Mouse (Mus musculus): ENCODE data around the gene Fam102a. TPM values are rescaled to one million over a fixed set of nuclear protein-coding genes. Genes with fewer than 3 reads are reported as not detected.
A peak's percentile ranks its signal among the peaks of the same experiment; 100 is the strongest.
"Not testable (repeated sequence)": the region's sequence is repeated elsewhere in the genome, so short reads cannot be mapped to it uniquely, and the experiment has no call there.

Fam102a gene
- 12.3 and 12.6 TPM in 2 replicates for polyA plus RNA-seq (2015; fragmentation: Nextera tagmentation; extraction: Ambion mirVana)

DNA sequence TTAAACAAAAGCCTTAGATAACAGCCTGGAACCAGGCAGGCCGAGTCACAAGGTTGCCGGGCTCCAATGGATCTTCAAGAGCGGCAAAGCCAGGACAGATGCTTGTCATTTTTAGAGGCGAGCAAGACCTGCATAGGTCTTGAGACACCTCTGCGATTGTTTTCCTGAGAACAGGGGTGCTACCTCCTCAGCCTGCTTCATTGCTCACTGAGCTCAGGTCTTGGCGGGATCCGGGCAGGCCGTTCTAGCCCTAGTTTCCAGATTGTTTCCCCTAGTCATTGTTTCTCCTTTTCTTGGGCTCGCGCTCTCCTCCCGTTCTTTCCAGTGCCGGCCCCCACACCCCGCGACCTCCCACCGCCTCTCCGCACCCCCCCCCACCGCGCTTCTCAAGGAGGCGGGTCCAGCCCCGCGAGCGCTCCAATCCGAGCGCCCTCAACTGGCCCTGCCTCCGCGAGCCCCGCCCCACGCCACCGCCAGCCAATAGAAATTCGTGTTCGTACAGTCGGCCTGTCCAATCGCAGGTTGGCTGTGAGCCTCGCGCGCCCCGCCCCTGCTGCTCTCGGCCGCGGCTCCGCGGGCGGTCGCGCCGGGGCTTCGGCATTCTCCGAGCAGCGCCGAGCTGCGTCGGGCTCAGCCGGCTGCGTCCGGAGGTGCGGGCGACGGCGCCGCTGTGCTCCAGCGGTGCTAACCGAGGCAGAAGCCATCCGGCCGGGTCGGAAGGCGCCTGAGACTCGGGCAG lies at the start of gene Fam102a:
Gene Fam102a (plus strand): TSS at position 600 of the 739 bp plus-strand sequence.
- Histone ChIP-seq H3K27ac (peak within 1 kb of the TSS; percentile 98), H3K9ac (peak within 1 kb of the TSS; percentile 87), H3K9me3 (no peaks in the 10 kb centered on the region), H3K4me3 (peak within 1 kb of the TSS; percentile 67), H3K4me1 (peaks cover 58% of the 10 kb centered on the region), H3K36me3 (no peaks in the 10 kb centered on the region), H3K27me3 (no peaks in the 10 kb centered on the region), H3K4me2 (peak within 1 kb of the TSS; percentile 77)
- peak; percentile 96 for ATAC-seq (ENCODE audit: borderline replicate concordance, extremely low read depth, low FRiP score, low TSS enrichment)
- under 1% methylated on average over 65 of the region's 67 CpGs for WGBS

DNA sequence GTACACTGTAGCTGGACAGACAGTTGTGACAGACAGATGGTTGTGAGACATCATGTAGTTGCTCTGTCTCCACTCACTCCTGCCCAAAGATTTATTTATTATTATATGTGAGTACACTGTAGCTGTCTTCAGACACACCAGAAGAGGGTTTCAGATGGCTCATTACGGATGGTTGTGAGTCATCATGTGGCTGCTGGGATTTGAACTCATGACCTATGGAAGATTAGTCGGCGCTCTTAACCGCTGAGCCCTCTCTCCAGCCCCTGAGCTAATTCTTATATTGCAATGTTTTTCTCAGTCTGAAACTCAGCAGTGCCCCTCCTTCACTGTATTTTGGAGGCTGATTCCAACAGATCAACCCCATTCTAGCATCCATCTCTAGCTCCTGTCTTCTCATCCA lies 49.4 kb upstream of the Fam102a start:
- no peak overlapping the region for H3K27ac ChIP-seq
- ATAC-seq (ENCODE audit: borderline replicate concordance, extremely low read depth, low FRiP score, low TSS enrichment): no peak
- H3K4me2 ChIP-seq: no peak overlapping the region
- WGBS: 75% methylated on average over 4 of the region's 4 CpGs
- H3K36me3 ChIP-seq: no peaks in the 10 kb centered on the region
- no peaks in the 10 kb centered on the region for H3K27me3 ChIP-seq
- H3K4me3 ChIP-seq: no peak overlapping the region
- H3K4me1 ChIP-seq: 0 out of 2 replicates have a peak, but pooled peaks cover 7% of the 10 kb centered on the region
- no peak overlapping the region for H3K9ac ChIP-seq
- H3K9me3 ChIP-seq: no peaks in the 10 kb centered on the region

DNA sequence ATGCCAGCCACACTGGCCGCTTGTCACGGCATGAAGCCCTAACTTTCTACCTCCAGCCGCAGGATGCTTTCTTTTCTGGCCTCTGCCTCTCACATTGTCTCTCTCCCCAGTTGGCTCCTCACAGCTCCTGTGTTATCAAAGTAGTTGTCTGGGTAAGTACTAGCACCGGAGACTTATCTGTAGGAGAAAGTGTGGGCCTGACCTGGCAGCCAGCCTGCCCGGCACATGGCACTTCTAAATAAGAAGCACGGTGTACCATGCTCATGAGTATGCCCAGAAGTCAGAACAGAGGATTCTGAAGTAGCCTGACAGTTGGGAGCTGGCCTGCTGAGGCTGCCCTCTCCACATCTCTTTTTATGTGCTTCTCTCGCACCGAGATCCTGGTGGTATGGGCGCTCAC lies 49.0 kb upstream of the Fam102a start:
- no peak overlapping the region for H3K4me2 ChIP-seq
- no peak overlapping the region for H3K9ac ChIP-seq
- H3K36me3 ChIP-seq: no peaks in the 10 kb centered on the region
- H3K27ac ChIP-seq: no peak overlapping the region
- H3K4me1 ChIP-seq: 0 out of 2 replicates have a peak, but pooled peaks cover 7% of the 10 kb centered on the region
- no peak for ATAC-seq (ENCODE audit: borderline replicate concordance, extremely low read depth, low FRiP score, low TSS enrichment)
- H3K27me3 ChIP-seq: no peaks in the 10 kb centered on the region
- H3K4me3 ChIP-seq: no peak overlapping the region
- no peaks in the 10 kb centered on the region for H3K9me3 ChIP-seq
- WGBS: 80% methylated on average over 9 of the region's 9 CpGs

DNA sequence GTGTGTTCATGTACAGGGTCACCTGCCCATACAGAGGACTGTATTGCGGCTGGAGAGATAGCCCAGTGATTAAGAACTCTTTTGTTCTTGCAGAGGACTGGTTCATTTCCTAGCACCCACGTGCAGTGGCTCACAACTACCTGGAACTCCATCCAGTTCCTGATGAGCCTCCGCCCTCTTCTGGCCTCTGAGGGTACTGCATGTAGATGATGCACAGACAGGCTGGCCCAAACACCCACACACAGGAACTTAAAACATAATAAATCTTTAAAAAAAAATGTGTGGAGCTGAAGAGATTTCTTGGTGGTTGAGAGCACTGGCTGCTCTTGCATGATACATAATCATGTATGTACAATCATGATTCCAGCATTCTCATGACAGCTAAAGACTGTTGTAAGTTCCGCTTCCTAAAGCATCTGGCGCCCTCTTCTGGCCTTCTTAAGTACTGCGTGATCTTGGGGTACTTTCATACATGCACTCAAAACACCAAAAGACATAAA lies 48.0 kb upstream of the Fam102a start:
- 2% methylated on average over 6 of the region's 6 CpGs for WGBS
- no peaks in the 10 kb centered on the region for H3K9me3 ChIP-seq
- H3K36me3 ChIP-seq: no peaks in the 10 kb centered on the region
- no peak overlapping the region; the same call in 1 of the 2 replicates for H3K4me2 ChIP-seq
- no peaks in the 10 kb centered on the region for H3K27me3 ChIP-seq
- 0 out of 2 replicates have a peak, but pooled peaks cover 7% of the 10 kb centered on the region for H3K4me1 ChIP-seq
- no peak overlapping the region for H3K9ac ChIP-seq
- H3K4me3 ChIP-seq: no peak overlapping the region
- no peak overlapping the region for H3K27ac ChIP-seq
- peak; percentile 17; the same call in 1 of the 2 replicates for ATAC-seq (ENCODE audit: borderline replicate concordance, extremely low read depth, low FRiP score, low TSS enrichment)

DNA sequence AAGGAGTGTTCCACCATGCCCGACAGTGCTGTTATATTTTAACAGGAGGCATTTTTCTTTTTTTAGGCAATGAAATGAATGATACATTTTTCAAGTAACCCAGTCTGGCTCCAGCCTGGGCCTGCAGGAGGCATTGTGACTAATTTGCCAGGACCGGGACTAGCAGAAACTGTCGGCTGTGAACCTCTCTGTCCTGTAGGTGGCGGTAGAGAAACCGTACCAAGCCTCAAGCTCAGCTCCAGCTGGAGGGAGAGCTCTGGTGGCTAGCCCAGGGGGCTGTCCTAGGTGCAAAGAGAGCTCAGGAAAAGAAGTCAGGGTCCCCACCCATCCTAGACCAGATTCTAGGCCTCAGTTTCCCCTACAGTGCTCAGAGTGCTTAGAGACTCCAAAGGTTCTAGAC lies 46.5 kb upstream of the Fam102a start:
- peak; percentile 55; the same call in 1 of the 2 replicates for ATAC-seq (ENCODE audit: borderline replicate concordance, extremely low read depth, low FRiP score, low TSS enrichment)

DNA sequence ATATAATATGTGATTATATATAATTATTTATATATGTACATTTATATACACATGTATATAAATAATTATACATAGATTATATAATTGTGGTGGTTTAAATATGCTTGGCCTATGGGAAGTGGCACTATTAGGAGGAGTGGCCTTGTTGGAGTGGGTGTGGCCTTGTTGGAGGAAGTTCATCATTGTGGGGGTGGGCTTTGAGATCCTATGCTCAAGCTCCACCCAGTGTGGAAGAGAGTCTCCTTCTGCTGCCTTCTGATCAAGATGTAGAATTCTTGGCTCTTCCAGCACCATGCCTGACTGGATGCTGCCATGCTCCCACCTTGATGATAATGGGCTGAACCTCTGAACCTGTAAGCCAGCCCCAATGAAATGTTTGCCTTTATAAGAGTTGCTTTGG lies 44.4 kb upstream of the Fam102a start:
- not testable (repeated sequence) for ATAC-seq (ENCODE audit: borderline replicate concordance, extremely low read depth, low FRiP score, low TSS enrichment)

More for the DNA sequence above, 46.5 kb upstream of the Fam102a start:
- no peaks in the 10 kb centered on the region for H3K36me3 ChIP-seq
- H3K4me2 ChIP-seq: no peak overlapping the region
- no peaks in the 10 kb centered on the region for H3K9me3 ChIP-seq
- H3K9ac ChIP-seq: no peak overlapping the region
- no peak overlapping the region for H3K27ac ChIP-seq
- H3K4me1 ChIP-seq: 0 out of 2 replicates have a peak, but pooled peaks cover 7% of the 10 kb centered on the region
- 1% methylated on average over 5 of the region's 5 CpGs for WGBS
- H3K4me3 ChIP-seq: no peak overlapping the region
- no peaks in the 10 kb centered on the region for H3K27me3 ChIP-seq

DNA sequence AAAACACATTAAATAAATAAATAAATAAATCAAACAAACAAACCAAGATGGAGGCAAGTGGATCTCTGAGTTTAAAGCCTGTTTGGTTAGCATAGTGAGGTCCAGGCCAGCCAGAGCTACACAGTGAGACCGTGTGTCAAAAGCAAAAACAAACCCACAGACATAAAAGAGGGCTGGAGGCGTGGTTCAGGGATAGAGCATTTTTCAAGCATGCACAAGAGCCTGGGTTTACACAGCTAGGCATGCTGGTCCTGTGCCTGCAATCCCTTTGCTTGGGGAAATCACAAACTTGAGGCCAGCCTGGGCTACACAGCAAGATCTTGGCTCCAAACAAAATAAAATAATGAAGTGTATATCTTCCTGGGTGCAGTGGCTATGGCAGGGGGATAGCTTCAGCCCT lies 42.5 kb upstream of the Fam102a start:
- H3K9ac ChIP-seq: no peak overlapping the region
- no peak overlapping the region for H3K4me2 ChIP-seq
- no peak for ATAC-seq (ENCODE audit: borderline replicate concordance, extremely low read depth, low FRiP score, low TSS enrichment)
- WGBS: 57% methylated on average over 2 of the region's 2 CpGs
- H3K27ac ChIP-seq: no peak overlapping the region
- H3K4me3 ChIP-seq: no peak overlapping the region
- no peaks in the 10 kb centered on the region for H3K9me3 ChIP-seq
- H3K4me1 ChIP-seq: peaks cover 9% of the 10 kb centered on the region; the same call in 1 of the 2 replicates
- H3K27me3 ChIP-seq: no peaks in the 10 kb centered on the region
- H3K36me3 ChIP-seq: no peaks in the 10 kb centered on the region

More for the DNA sequence above, 44.4 kb upstream of the Fam102a start:
- not testable (repeated sequence) for H3K4me3 ChIP-seq, H3K9ac ChIP-seq, H3K27me3 ChIP-seq, H3K36me3 ChIP-seq, H3K27ac ChIP-seq, H3K9me3 ChIP-seq, H3K4me2 ChIP-seq
- peaks cover 16% of the 10 kb centered on the region; the same call in 1 of the 2 replicates for H3K4me1 ChIP-seq

DNA sequence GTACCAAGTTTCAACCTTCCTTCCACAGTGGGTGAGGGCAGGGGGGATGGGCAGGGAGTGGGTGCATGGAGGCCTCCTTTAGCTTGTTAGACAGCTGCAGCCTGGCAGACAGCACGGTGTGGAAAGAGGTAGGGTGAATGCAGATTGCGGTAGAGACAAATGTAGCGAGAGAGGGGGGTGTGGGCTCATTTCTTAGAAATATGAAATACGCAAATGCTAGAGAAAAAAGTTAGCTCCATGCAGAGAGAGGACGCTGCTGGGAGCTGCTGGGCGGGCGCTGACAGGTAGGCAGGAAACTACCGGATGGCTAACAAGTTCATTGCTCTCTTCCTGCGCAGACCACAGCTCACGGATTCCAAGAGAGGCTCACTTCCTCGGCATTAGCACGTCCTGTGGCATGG lies 41.8 kb upstream of the Fam102a start:
- Histone ChIP-seq H3K4me1 (peaks cover 9% of the 10 kb centered on the region; the same call in 1 of the 2 replicates), H3K4me2 (no peak overlapping the region), H3K9ac (no peak overlapping the region), H3K4me3 (no peak overlapping the region), H3K36me3 (no peaks in the 10 kb centered on the region), H3K27me3 (no peaks in the 10 kb centered on the region), H3K27ac (no peak overlapping the region), H3K9me3 (peaks cover under 1% of the 10 kb centered on the region; the same call in 1 of the 2 replicates)
- ATAC-seq (ENCODE audit: borderline replicate concordance, extremely low read depth, low FRiP score, low TSS enrichment): no peak
- 51% methylated on average over 12 of the region's 12 CpGs for WGBS

DNA sequence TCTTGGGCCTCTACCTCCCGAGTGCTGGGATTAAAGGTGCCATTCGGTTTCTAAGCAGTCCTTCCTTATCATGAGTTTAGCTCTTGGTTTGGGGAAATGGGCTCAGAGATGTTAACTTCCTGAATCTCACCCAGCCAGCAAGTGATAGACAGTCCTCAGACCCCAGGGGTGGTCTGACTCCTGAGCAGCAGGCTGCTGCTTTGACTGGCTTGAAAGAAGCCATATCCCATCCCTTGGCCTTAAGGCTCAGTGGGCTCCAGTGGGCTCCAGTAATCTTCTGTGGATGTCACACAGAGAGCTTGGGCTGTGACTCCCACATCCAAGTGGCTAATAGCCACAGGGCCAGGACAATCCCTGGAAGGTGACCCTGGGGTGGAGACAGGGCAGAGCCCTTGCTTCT lies 40.6 kb upstream of the Fam102a start:
- no peak for ATAC-seq (ENCODE audit: borderline replicate concordance, extremely low read depth, low FRiP score, low TSS enrichment)
- no peaks in the 10 kb centered on the region for H3K36me3 ChIP-seq
- no peak overlapping the region for H3K9ac ChIP-seq
- H3K4me2 ChIP-seq: no peak overlapping the region
- peak overlapping the region; percentile 58 for H3K27ac ChIP-seq
- H3K4me3 ChIP-seq: no peak overlapping the region
- no peaks in the 10 kb centered on the region for H3K27me3 ChIP-seq
- peaks cover 5% of the 10 kb centered on the region; the same call in 1 of the 2 replicates for H3K9me3 ChIP-seq
- 58% methylated on average over 2 of the region's 2 CpGs for WGBS
- peaks cover 9% of the 10 kb centered on the region; the same call in 1 of the 2 replicates for H3K4me1 ChIP-seq

DNA sequence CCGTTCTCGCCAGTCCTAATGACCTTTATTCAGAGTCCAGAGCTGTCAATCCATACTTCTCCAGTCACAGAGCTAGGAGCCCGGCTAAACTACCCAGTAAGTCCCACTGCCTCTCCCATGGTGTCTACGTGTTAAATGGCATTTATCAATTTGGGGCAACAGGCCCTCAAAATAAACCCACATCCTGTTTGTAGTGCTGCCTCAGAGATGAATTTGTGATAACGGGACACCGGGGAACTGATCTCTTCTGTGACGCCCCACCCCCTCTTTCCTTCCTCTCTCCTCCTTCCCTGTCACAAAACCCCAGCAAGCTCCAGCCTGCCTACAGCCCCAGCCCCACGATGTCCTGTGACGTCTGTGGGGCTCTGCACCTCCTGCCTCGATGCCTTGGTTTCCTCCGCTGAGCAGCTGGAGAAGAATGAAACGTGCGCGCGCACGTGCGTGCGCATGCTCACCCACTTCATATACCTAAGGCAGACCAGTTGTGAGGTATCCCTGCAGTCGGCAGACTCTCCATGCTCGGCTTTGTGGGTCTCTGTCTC lies 39.9 kb upstream of the Fam102a start:
- Histone ChIP-seq H3K36me3 (no peaks in the 10 kb centered on the region), H3K27me3 (no peaks in the 10 kb centered on the region), H3K27ac (peak overlapping the region; percentile 58), H3K4me3 (no peak overlapping the region), H3K9me3 (peaks cover 5% of the 10 kb centered on the region; the same call in 1 of the 2 replicates), H3K4me2 (0 out of 2 replicates have a peak overlapping the region, but pooled peaks have one; percentile 7), H3K9ac (no peak overlapping the region), H3K4me1 (peaks cover 9% of the 10 kb centered on the region; the same call in 1 of the 2 replicates)
- WGBS: 52% methylated on average over 20 of the region's 20 CpGs
- ATAC-seq (ENCODE audit: borderline replicate concordance, extremely low read depth, low FRiP score, low TSS enrichment): peak; percentile 46; the same call in 1 of the 2 replicates

DNA sequence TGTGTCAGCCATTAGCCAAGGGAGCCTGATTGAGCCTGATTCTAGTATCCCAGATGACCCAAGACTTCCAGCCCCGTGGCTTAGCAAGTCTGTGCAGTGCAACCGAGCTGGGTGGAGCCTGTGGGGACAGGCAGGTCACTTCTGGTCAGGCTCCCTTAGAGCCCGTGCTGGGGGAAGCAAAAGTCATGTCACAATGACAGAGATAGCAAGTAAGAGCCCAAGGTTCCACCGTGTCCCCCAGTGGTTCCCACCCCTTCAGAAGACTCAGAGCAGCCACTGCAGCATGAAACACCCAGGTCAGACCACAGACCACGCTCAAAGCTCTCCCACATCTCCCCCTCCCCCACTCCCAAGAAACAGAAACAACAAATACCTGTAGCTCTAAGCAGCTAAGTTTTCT lies 38.9 kb upstream of the Fam102a start:
- Histone ChIP-seq H3K27ac (no peak overlapping the region), H3K4me1 (peaks cover 9% of the 10 kb centered on the region; the same call in 1 of the 2 replicates), H3K4me3 (no peak overlapping the region), H3K9ac (no peak overlapping the region), H3K36me3 (no peaks in the 10 kb centered on the region), H3K4me2 (no peak overlapping the region), H3K9me3 (peaks cover 5% of the 10 kb centered on the region; the same call in 1 of the 2 replicates), H3K27me3 (no peaks in the 10 kb centered on the region)
- 52% methylated on average over 5 of the region's 5 CpGs for WGBS
- ATAC-seq (ENCODE audit: borderline replicate concordance, extremely low read depth, low FRiP score, low TSS enrichment): no peak

DNA sequence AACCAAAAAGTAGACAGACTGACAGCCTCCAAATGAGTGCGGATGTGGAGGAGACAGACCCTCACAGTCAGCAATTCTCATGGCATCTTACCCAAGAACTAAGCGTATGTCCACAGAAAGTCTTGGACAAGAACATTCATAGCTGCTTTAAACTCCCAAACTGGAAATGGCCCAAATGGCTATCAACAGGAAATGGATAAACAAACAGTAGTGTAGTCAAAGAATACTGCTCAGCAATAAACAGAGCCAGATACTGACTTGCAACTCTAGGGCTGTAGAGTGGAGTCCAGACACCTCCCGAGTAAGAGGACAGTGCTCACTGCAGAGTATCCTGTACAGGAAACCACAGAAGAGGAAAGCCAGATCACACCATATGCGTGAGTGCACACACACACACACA lies 35.8 kb upstream of the Fam102a start:
- peak; percentile 71 for ATAC-seq (ENCODE audit: borderline replicate concordance, extremely low read depth, low FRiP score, low TSS enrichment)
- Histone ChIP-seq H3K9ac (no peak overlapping the region), H3K27ac (peak overlapping the region; percentile 41; the same call in 1 of the 2 replicates), H3K9me3 (peaks cover 5% of the 10 kb centered on the region; the same call in 1 of the 2 replicates), H3K4me1 (peaks cover 25% of the 10 kb centered on the region), H3K36me3 (no peaks in the 10 kb centered on the region), H3K27me3 (no peaks in the 10 kb centered on the region), H3K4me2 (no peak overlapping the region), H3K4me3 (no peak overlapping the region)
- WGBS: 57% methylated on average over 4 of the region's 4 CpGs
